Mouse (Mus musculus) lung, adult 2 months (tissue): ENCODE results near the gene Tnrc6b. TPM values are rescaled to one million over a fixed set of nuclear protein-coding genes. Genes with fewer than 3 reads are reported as not detected.
A peak's percentile ranks its signal among the peaks of the same experiment; 100 is the strongest.

ENCODE experiments used
- DNase-seq: peaks from one replicate; pipeline ENCODE4 v3.0.0; 2022
- H3K4me1 ChIP-seq: fragments of 200-500 bp; 2 replicates; pipeline ENCODE4 v1.6.1; 2011; ENCODE audit warnings: low read length; ENCODE audit not compliant: control insufficient read depth, insufficient read depth
- H3K4me3 ChIP-seq: fragments of 200-500 bp; replicated peaks from 2 replicates; pipeline ENCODE3; 2011; ENCODE audit warnings: low read depth, mild to moderate bottlenecking, control low read depth, low read length; ENCODE audit errors: extremely low read depth
- CTCF ChIP-seq: fragments of 200-500 bp; IDR thresholded peaks from 2 replicates; pipeline ENCODE4 v1.5.1; 2011; ENCODE audit warnings: mild to moderate bottlenecking, low read length, control low read depth; ENCODE audit not compliant: insufficient read depth
- POLR2A ChIP-seq: fragments of 200-500 bp; IDR thresholded peaks from 2 replicates; pipeline ENCODE4 v1.6.1; 2011; ENCODE audit warnings: low read depth, mild to moderate bottlenecking, control low read depth, low read length, borderline replicate concordance; ENCODE audit errors: extremely low read depth
- WGBS: fragments of 180-500 bp; shearing (Covaris S2); methylation state at CpG from one replicate; pipeline ENCODE4 v1.1.7; 2018; 5-methylcytosine and 5-hydroxymethylcytosine counted together
- polyA plus RNA-seq: library from polyadenylated mRNA; depleted of rRNA; stranded (reverse); fragments of >200 nt; gene quantifications from 2 replicates; pipeline ENCODE4 v1.2.3, GENCODE M21; 2012; rRNA removed

Gene Tnrc6b
- polyA plus RNA-seq, 1 experiment, result 16.6 TPM

- Histone ChIP-seq H3K4me3 (no peak overlapping the region), H3K4me1 (peaks cover 7% of the 10 kb centered on the region)
- WGBS, result 40% methylated on average over 1 of the region's 1 CpGs
- TF ChIP-seq CTCF, result no peak
- no peak for TF ChIP-seq POLR2A
- no peak for DNase-seq
Observed at GRCm38 (mm10) chr15:80988331-80988730, 277.2 kb downstream of the Tnrc6b start.

- peak; percentile 56 for DNase-seq
- WGBS, result 31% methylated on average over 3 of the region's 3 CpGs
- H3K4me3 ChIP-seq, result no peak overlapping the region
Observed at GRCm38 (mm10) chr15:80989712-80990111, 278.6 kb downstream of the Tnrc6b start.

More at GRCm38 (mm10) chr15:80989712-80990111, 278.6 kb downstream of the Tnrc6b start:
- no peak for TF ChIP-seq CTCF
- TF ChIP-seq POLR2A, result peak; percentile 56; the same call in 1 of the 2 replicates
- H3K4me1 ChIP-seq, result peaks cover 7% of the 10 kb centered on the region; the same call in 1 of the 2 replicates

Other genes with a start within 250 kb of the Tnrc6b start
- gene Enthd1, start 146.2 kb upstream of the Tnrc6b start, polyA plus RNA-seq, result not detected in 2 replicates
- gene Grap2, start 138.7 kb upstream of the Tnrc6b start, polyA plus RNA-seq, result 5.3 and 7.3 TPM in 2 replicates
- gene Fam83f, start 39.5 kb upstream of the Tnrc6b start, polyA plus RNA-seq, result 1.2 and 2.2 TPM in 2 replicates
- gene Adsl, start 237.2 kb downstream of the Tnrc6b start, polyA plus RNA-seq, result 41.6 and 55.2 TPM in 2 replicates